Mouse (Mus musculus) MEL (cell line): ENCODE measurements around the gene Uchl5. TPM values are rescaled to one million over a fixed set of nuclear protein-coding genes. Genes with fewer than 3 reads are reported as not detected.
A peak's percentile ranks its signal among the peaks of the same experiment; 100 is the strongest.

Experiments used
- DNase-seq: peaks from one replicate; pipeline ENCODE4 v3.0.0; 2011; ENCODE audit warnings: low read depth, low spot score
- H3K27ac ChIP-seq: 2 replicates; pipeline ENCODE4 v1.5.1; 2012; ENCODE audit warnings: low read depth, mild to moderate bottlenecking, control low read depth, low read length, moderate library complexity; ENCODE audit not compliant: control insufficient read depth
- H3K27me3 ChIP-seq, 2 experiments: fragments of 150-350 bp in 1 of 2; sonication (generic) in 1 of 2; 2 replicates each; pipeline ENCODE4 v1.6.1; 2012; ENCODE audit warnings: low read length in 2 of 2, mild to moderate bottlenecking in 2 of 2, improper control_type of control experiment in 1 of 2, moderate library complexity in 1 of 2; ENCODE audit not compliant: insufficient read depth in 2 of 2, control insufficient read depth in 1 of 2
- H3K36me3 ChIP-seq, 2 experiments: 2 replicates each; pipeline ENCODE4 v1.6.1; 2012 to 2014; ENCODE audit warnings: low read length in 2 of 2, improper control_type of control experiment in 1 of 2, inconsistent platforms in 1 of 2, mild to moderate bottlenecking in 1 of 2; ENCODE audit not compliant: insufficient read depth in 2 of 2, control insufficient read depth in 1 of 2
- H3K4me1 ChIP-seq, 2 experiments: fragments of 150-350 bp in 1 of 2; sonication (generic) in 1 of 2; 2 replicates each; pipeline ENCODE4 v1.6.1; 2012; ENCODE audit warnings: low read length in 2 of 2, improper control_type of control experiment in 1 of 2, mild to moderate bottlenecking in 1 of 2; ENCODE audit not compliant: insufficient read depth in 2 of 2, control insufficient read depth in 1 of 2
- H3K4me3 ChIP-seq, 2 experiments: fragments of 150-350 bp in 1 of 2; sonication (generic) in 1 of 2; 2 replicates each; pipeline ENCODE4 v1.5.1; 2012; ENCODE audit warnings: low read depth in 2 of 2, low read length in 2 of 2, mild to moderate bottlenecking in 2 of 2, moderate library complexity in 2 of 2, control low read depth in 1 of 2, improper control_type of control experiment in 1 of 2; ENCODE audit not compliant: control insufficient read depth in 1 of 2, insufficient read depth in 1 of 2
- H3K79me2 ChIP-seq: 2 replicates; pipeline ENCODE4 v1.6.1; 2012; ENCODE audit warnings: mild to moderate bottlenecking, low read length, moderate library complexity; ENCODE audit not compliant: control insufficient read depth, poor library complexity, insufficient read depth
- H3K9ac ChIP-seq: 2 replicates; pipeline ENCODE4 v1.6.1; 2012; ENCODE audit warnings: low read depth, mild to moderate bottlenecking, control low read depth, low read length, moderate library complexity; ENCODE audit not compliant: control insufficient read depth, poor library complexity, severe bottlenecking
- H3K9me3 ChIP-seq: fragments of 150-350 bp; sonication (generic); replicated peaks from 2 replicates; pipeline ENCODE4 v1.6.1; 2012; ENCODE audit warnings: mild to moderate bottlenecking, low read length, improper control_type of control experiment, moderate library complexity; ENCODE audit not compliant: insufficient read depth
- CHD1 ChIP-seq: IDR thresholded peaks from 2 replicates; pipeline ENCODE4 v1.6.1; 2012; ENCODE audit warnings: low read depth, mild to moderate bottlenecking, inconsistent platforms, low read length, improper control_type of control experiment
- CHD2 ChIP-seq: IDR thresholded peaks from 2 replicates; pipeline ENCODE4 v1.6.1; 2011; ENCODE audit warnings: low read length, improper control_type of control experiment
- E2F4 ChIP-seq: IDR thresholded peaks from 2 replicates; pipeline ENCODE4 v1.6.1; 2011; ENCODE audit warnings: low read depth, low read length, improper control_type of control experiment, borderline replicate concordance
- ELF1 ChIP-seq: IDR thresholded peaks from 2 replicates; pipeline ENCODE4 v1.6.1; 2014; ENCODE audit warnings: low read depth, mild to moderate bottlenecking, inconsistent platforms, low read length, improper control_type of control experiment, moderate library complexity
- EP300 ChIP-seq, 2 experiments: IDR thresholded peaks; 2 replicates each; pipeline ENCODE4 v1.6.1; 2011; ENCODE audit warnings: improper control_type of control experiment in 2 of 2, low read length in 2 of 2, low read depth in 1 of 2, mild to moderate bottlenecking in 1 of 2
- ETS1 ChIP-seq: IDR thresholded peaks from 2 replicates; pipeline ENCODE4 v1.6.1; 2012; ENCODE audit warnings: low read depth, mild to moderate bottlenecking, inconsistent platforms, low read length, improper control_type of control experiment, moderate library complexity
- GABPA ChIP-seq: IDR thresholded peaks from 2 replicates; pipeline ENCODE4 v1.6.1; 2012; ENCODE audit warnings: low read depth, mild to moderate bottlenecking, inconsistent platforms, low read length, improper control_type of control experiment, moderate library complexity
- GATA1 ChIP-seq: IDR thresholded peaks from 2 replicates; pipeline ENCODE4 v1.6.1; 2011; ENCODE audit warnings: low read depth, low read length, improper control_type of control experiment
- HCFC1 ChIP-seq: IDR thresholded peaks from 2 replicates; pipeline ENCODE4 v1.6.1; 2012; ENCODE audit warnings: low read depth, mild to moderate bottlenecking, inconsistent platforms, low read length, improper control_type of control experiment, moderate library complexity
- JUND ChIP-seq: IDR thresholded peaks from 2 replicates; pipeline ENCODE4 v1.6.1; 2011; ENCODE audit warnings: low read depth, mild to moderate bottlenecking, improper control_type of control experiment, low read length
- MAFK ChIP-seq: IDR thresholded peaks from 2 replicates; pipeline ENCODE4 v1.6.1; 2011; ENCODE audit warnings: low read depth, mild to moderate bottlenecking, low read length, improper control_type of control experiment, borderline replicate concordance
- MAZ ChIP-seq: IDR thresholded peaks from 2 replicates; pipeline ENCODE4 v1.6.1; 2012; ENCODE audit warnings: low read depth, mild to moderate bottlenecking, inconsistent platforms, low read length, improper control_type of control experiment
- MEF2A ChIP-seq: IDR thresholded peaks from 2 replicates; pipeline ENCODE4 v1.6.1; 2014; ENCODE audit warnings: low read depth, mild to moderate bottlenecking, inconsistent platforms, low read length, improper control_type of control experiment; ENCODE audit not compliant: poor library complexity, insufficient replicate concordance, severe bottlenecking; ENCODE audit errors: extremely low read depth
- MXI1 ChIP-seq: IDR thresholded peaks from 2 replicates; pipeline ENCODE4 v1.6.1; 2011; ENCODE audit warnings: mild to moderate bottlenecking, low read depth, low read length, improper control_type of control experiment
- MYB ChIP-seq: IDR thresholded peaks from 2 replicates; pipeline ENCODE4 v1.6.1; 2011; ENCODE audit warnings: mild to moderate bottlenecking, low read depth, low read length, improper control_type of control experiment
- MYC ChIP-seq: IDR thresholded peaks from 2 replicates; pipeline ENCODE4 v1.6.1; 2011; ENCODE audit warnings: low read depth, mild to moderate bottlenecking, low read length, improper control_type of control experiment, moderate library complexity
- NELFE ChIP-seq: IDR thresholded peaks from 2 replicates; pipeline ENCODE4 v1.6.1; 2011; ENCODE audit warnings: low read depth, low read length, improper control_type of control experiment
- NRF1 ChIP-seq: IDR thresholded peaks from 2 replicates; pipeline ENCODE4 v1.6.1; 2014; ENCODE audit warnings: low read depth, mild to moderate bottlenecking, inconsistent platforms, low read length, improper control_type of control experiment, moderate library complexity; ENCODE audit not compliant: poor library complexity, insufficient read depth, severe bottlenecking
- POLR2A ChIP-seq, 2 experiments: IDR thresholded peaks; 2 replicates each; pipeline ENCODE4 v1.6.1; 2011 to 2012; ENCODE audit warnings: low read length in 2 of 2, mild to moderate bottlenecking in 2 of 2, control low read depth in 1 of 2, improper control_type of control experiment in 1 of 2, low read depth in 1 of 2, moderate library complexity in 1 of 2; ENCODE audit not compliant: control insufficient read depth in 1 of 2, insufficient read depth in 1 of 2, poor library complexity in 1 of 2
- POLR2AphosphoS5 ChIP-seq: IDR thresholded peaks from 2 replicates; pipeline ENCODE4 v1.6.1; 2012; ENCODE audit warnings: low read depth, borderline replicate concordance, mild to moderate bottlenecking, inconsistent platforms, low read length, moderate library complexity, mixed read lengths
- RAD21 ChIP-seq: IDR thresholded peaks from 2 replicates; pipeline ENCODE4 v1.6.1; 2011; ENCODE audit warnings: mild to moderate bottlenecking, low read depth, low read length, improper control_type of control experiment
- RCOR1 ChIP-seq: IDR thresholded peaks from 2 replicates; pipeline ENCODE4 v1.6.1; 2012; ENCODE audit warnings: low read depth, mild to moderate bottlenecking, inconsistent platforms, low read length, improper control_type of control experiment
- SIN3A ChIP-seq: IDR thresholded peaks from 2 replicates; pipeline ENCODE4 v1.6.1; 2012; ENCODE audit warnings: low read length, improper control_type of control experiment, inconsistent platforms
- TAL1 ChIP-seq: IDR thresholded peaks from 2 replicates; pipeline ENCODE4 v1.6.1; 2012; ENCODE audit warnings: mild to moderate bottlenecking, inconsistent platforms, low read length, moderate library complexity, mixed read lengths
- UBTF ChIP-seq: IDR thresholded peaks from 2 replicates; pipeline ENCODE4 v1.6.1; 2012; ENCODE audit warnings: low read depth, mild to moderate bottlenecking, inconsistent platforms, low read length, improper control_type of control experiment, moderate library complexity, borderline replicate concordance; ENCODE audit not compliant: insufficient read depth
- USF1 ChIP-seq: IDR thresholded peaks from 2 replicates; pipeline ENCODE4 v1.6.1; 2014; ENCODE audit warnings: low read depth, mild to moderate bottlenecking, inconsistent platforms, low read length, improper control_type of control experiment, moderate library complexity
- USF2 ChIP-seq, 2 experiments: IDR thresholded peaks; 2 replicates each; pipeline ENCODE4 v1.6.1; 2011 to 2012; ENCODE audit warnings: improper control_type of control experiment in 2 of 2, low read length in 2 of 2, borderline replicate concordance in 1 of 2, inconsistent platforms in 1 of 2, low read depth in 1 of 2, mild to moderate bottlenecking in 1 of 2; ENCODE audit not compliant: insufficient read depth in 1 of 2
- ZC3H11A ChIP-seq: IDR thresholded peaks from 2 replicates; pipeline ENCODE4 v1.6.1; 2012; ENCODE audit warnings: low read depth, mild to moderate bottlenecking, inconsistent platforms, low read length, improper control_type of control experiment
- ZKSCAN1 ChIP-seq: IDR thresholded peaks from 2 replicates; pipeline ENCODE4 v1.6.1; 2012; ENCODE audit warnings: low read depth, mild to moderate bottlenecking, inconsistent platforms, low read length, improper control_type of control experiment, moderate library complexity
- ZMIZ1 ChIP-seq: IDR thresholded peaks from 2 replicates; pipeline ENCODE4 v1.6.1; 2012; ENCODE audit warnings: low read depth, mild to moderate bottlenecking, inconsistent platforms, low read length, improper control_type of control experiment, moderate library complexity
- ZNF384 ChIP-seq: IDR thresholded peaks from 2 replicates; pipeline ENCODE4 v1.6.1; 2012; ENCODE audit warnings: low read depth, mild to moderate bottlenecking, inconsistent platforms, low read length, improper control_type of control experiment
- polyA plus RNA-seq, 2 experiments: library from polyadenylated mRNA; stranded (reverse) in 1 of 2; unstranded in 1 of 2; fragments of >175 nt in 1 of 2; fragments of >200 nt in 1 of 2; gene quantifications; 2 replicates each; pipeline versions ENCODE4 v1.2.1 to v1.2.4; 2012; ENCODE audit warnings: low replicate concordance in 2 of 2, low read depth in 1 of 2; ENCODE audit not compliant: insufficient read length in 2 of 2, insufficient read depth in 1 of 2, missing spikeins in 1 of 2
- total RNA-seq: library from RNA; depleted of rRNA; stranded (reverse); fragments of 300-350 nt; gene quantifications from 2 replicates; pipeline ENCODE4 v1.2.3, GENCODE M21; 2012

Uchl5 gene
- total and polyA plus RNA-seq, 3 experiments: 86.5 to 154 (median 110) TPM

DNA sequence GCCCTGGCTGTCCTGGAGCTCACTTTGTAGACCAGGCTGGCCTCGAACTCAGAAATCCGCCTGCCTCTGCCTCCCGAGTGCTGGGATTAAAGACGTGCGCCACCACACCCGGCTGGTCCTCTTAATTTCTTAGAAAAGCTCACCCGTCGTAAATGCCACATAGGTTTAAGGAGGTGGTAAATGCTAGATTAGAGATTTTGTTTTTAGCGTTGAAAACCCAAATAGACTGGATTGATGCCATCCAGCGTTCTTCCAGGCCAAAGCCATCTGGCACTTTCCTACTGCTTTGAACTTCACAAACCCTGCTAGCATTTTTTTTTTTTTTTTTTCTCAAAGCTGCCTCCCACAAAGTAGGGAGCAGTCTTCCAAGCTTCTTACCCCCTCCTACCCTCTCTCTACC, 36.5 kb upstream of the Uchl5 start:
- no peak overlapping the region; the same call in 1 of the 2 replicates for H3K27ac ChIP-seq
- no peaks in the 10 kb centered on the region; the same call in 1 of the 2 replicates for H3K79me2 ChIP-seq
- peaks cover 0 to 10% of the 10 kb centered on the region in 2 experiments; a peak in 2 of 4 replicates for H3K36me3 ChIP-seq
- peak overlapping the region; percentile 76; the same call in 1 of the 2 replicates for H3K9ac ChIP-seq
- H3K4me3 ChIP-seq: peak overlapping the region; percentile 67 to 94
- no peaks in the 10 kb centered on the region for H3K27me3 ChIP-seq
- H3K4me1 ChIP-seq: no peaks in the 10 kb centered on the region; a peak in 1 of 4 replicates
- no peak for DNase-seq
- no peaks in the 10 kb centered on the region for H3K9me3 ChIP-seq
- TF ChIP-seq USF1 (no peak), ZNF384 (peak; percentile 25; the same call in 1 of the 2 replicates)

DNA sequence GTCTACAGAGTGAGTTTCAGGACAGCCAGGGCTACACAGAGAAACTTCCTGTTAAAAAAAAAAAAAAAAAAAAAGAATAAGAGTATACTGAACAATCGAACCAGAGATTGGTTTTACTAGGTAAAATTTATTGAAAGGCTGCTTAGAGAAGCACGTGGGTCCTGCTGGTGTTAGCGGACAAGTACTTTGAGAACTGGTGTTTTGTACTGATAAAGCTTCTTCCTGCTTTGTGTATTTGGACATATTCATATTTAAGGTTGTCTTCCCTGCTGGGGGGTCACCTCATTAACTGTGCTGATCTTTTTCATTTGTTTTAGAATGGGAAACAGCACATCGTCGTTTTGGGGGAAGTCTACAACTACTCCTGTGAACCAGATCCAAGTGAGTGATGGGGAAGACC, 35.7 kb upstream of the Uchl5 start:
- Histone ChIP-seq H3K4me3 (no peak overlapping the region), H3K36me3 (peaks cover 0 to 10% of the 10 kb centered on the region in 2 experiments; a peak in 2 of 4 replicates), H3K9me3 (no peaks in the 10 kb centered on the region), H3K27me3 (no peaks in the 10 kb centered on the region), H3K27ac (no peak overlapping the region), H3K4me1 (no peaks in the 10 kb centered on the region; a peak in 1 of 4 replicates), H3K79me2 (no peaks in the 10 kb centered on the region; the same call in 1 of the 2 replicates), H3K9ac (no peak overlapping the region)
- DNase-seq: peak; percentile 51
- TF ChIP-seq NRF1 (no peak), RAD21 (no peak), GABPA (no peak), CHD2 (no peak), MAFK (no peak), MYC (peak; percentile 83), E2F4 (no peak), NELFE (no peak), USF2 (IDR thresholded peaks at IDR 0.05; ENCODE audit: borderline replicate concordance in 1 of 2, insufficient read depth in 1 of 2, low read depth in 1 of 2, low read length in 2 of 2) (no peak), ELF1 (no peak), MXI1 (peak; percentile 36; the same call in 1 of the 2 replicates), ZKSCAN1 (no peak), HCFC1 (no peak), POLR2AphosphoS5 (no peak), ZC3H11A (no peak), RCOR1 (no peak), ETS1 (no peak), MYB (no peak), CHD1 (no peak), UBTF (no peak), ZMIZ1 (no peak), MAZ (no peak), EP300 (IDR thresholded peaks at IDR 0.05; ENCODE audit: low read depth in 1 of 2, low read length in 2 of 2) (peak; percentile 26 to 54; a peak in 2 of 4 replicates), ZNF384 (peak; percentile 45; the same call in 1 of the 2 replicates), POLR2A (IDR thresholded peaks at IDR 0.05; ENCODE audit: control insufficient read depth in 1 of 2, insufficient read depth in 1 of 2, low read depth in 1 of 2, low read length in 2 of 2, poor library complexity in 1 of 2) (no peak), GATA1 (peak; percentile 42), SIN3A (0 out of 2 replicates have a peak, but pooled peaks have one; percentile 20), JUND (no peak), MEF2A (no peak), TAL1 (peak; percentile 63)
